Mouse (Mus musculus) olfactory bulb, adult 2 months (tissue): ENCODE measurements at regions not wholly inside any gene's neighbourhood (a gene's known extent, or its start where the extent isn't known, plus 50 kb on each side); places are given as distances from the start of the nearest gene placed in this dataset.

Experiments
- CTCF ChIP-seq: fragments of 200-500 bp; IDR thresholded peaks from 2 replicates; pipeline ENCODE4 v1.5.1; 2012; ENCODE audit warnings: low read depth, mild to moderate bottlenecking, low read length, moderate library complexity; ENCODE audit not compliant: insufficient read depth
- POLR2A ChIP-seq: fragments of 200-500 bp; IDR thresholded peaks from 2 replicates; pipeline ENCODE4 v1.6.1; 2012; ENCODE audit warnings: mild to moderate bottlenecking, low read depth, low read length, moderate library complexity; ENCODE audit not compliant: insufficient read depth

GRCm38 (mm10) chr2:21056450-21057210 is 87.9 kb upstream of the Arhgap21 start:
- TF ChIP-seq POLR2A (no peak), CTCF (no peak)
